Mouse (Mus musculus): ENCODE data around the gene Brat1.
A peak's percentile ranks its signal among the peaks of the same experiment; 100 is the strongest.
"Not testable (repeated sequence)": the region's sequence is repeated elsewhere in the genome, so short reads cannot be mapped to it uniquely, and the experiment has no call there.

Gene Brat1

GRCm38 (mm10) chr5:140704378-140705251 lies at the start of gene Brat1:
TSS of gene Brat1 (plus strand) at chr5:140705011.
- peak; percentile 99 for DNase-seq (ENCODE audit: low read depth, low spot score)

- DNase-seq (ENCODE audit: low read depth, low spot score), result peak; percentile 70
These were observed 45.1 kb upstream of the Brat1 start for GRCm38 (mm10) chr5:140659607-140660272.

DNA sequence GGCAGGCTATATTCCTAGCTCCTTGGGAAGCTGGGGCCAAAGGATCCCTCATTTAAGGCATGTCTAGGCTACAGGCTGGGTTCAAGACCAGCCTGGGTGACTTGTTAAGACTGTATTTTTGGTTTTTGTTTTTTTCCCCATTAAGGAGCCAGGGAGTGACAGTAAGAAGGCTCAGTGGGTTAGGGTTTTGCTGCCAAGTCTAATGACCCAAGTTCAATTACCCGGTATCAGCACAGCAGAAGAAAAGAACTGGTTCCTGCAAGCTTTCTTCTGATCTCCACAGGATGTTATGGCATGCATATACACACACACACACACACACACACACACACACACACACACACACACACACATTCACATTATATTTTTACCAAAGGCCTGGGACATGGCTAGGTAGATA lies 44.4 kb upstream of the Brat1 start:
- DNase-seq (ENCODE audit: low read depth, low spot score), result no peak

- DNase-seq (ENCODE audit: low read depth, low spot score), result no peak
These were observed 43.4 kb upstream of the Brat1 start for GRCm38 (mm10) chr5:140661427-140661826.

DNA sequence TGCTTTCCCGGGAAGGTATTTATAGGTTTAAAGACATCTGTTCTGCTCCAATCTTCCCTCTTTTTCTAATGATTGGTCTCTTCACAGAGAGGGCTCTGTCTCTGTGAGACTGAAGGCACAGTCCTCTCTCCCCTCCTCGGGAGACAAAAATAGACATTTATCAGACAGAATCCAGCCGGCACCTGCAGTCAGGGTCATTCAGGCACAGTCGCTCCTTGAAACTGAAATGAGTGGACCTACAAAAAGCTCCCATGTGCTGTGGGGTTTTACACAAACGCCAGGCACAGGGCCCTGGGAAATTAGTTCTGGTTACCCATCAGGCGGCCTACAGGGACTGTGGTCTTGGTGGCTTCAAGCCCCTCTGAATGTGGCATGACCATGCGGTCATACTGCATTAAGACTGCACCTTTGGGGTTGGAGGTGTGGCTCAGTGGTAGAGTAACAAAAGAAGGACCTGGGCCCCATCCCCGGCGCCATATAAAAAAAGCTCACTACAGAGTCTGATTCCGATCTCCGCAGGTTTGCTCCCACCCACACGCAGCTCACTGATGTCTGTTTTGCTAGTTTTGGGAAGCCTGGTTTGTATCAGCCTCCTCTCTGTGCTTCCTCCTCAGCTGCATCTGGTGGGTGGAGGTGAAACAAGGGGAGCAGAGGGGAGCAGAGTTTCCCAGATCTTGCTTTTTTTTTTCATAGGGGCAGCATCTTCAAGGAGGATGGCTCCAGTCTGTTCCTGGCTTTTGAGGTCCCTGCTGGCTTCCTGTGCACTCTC lies 42.8 kb upstream of the Brat1 start:
- no peak for DNase-seq (ENCODE audit: low read depth, low spot score)

- no peak for DNase-seq (ENCODE audit: low read depth, low spot score)
These were observed 41.8 kb upstream of the Brat1 start for GRCm38 (mm10) chr5:140662741-140663592.

DNA sequence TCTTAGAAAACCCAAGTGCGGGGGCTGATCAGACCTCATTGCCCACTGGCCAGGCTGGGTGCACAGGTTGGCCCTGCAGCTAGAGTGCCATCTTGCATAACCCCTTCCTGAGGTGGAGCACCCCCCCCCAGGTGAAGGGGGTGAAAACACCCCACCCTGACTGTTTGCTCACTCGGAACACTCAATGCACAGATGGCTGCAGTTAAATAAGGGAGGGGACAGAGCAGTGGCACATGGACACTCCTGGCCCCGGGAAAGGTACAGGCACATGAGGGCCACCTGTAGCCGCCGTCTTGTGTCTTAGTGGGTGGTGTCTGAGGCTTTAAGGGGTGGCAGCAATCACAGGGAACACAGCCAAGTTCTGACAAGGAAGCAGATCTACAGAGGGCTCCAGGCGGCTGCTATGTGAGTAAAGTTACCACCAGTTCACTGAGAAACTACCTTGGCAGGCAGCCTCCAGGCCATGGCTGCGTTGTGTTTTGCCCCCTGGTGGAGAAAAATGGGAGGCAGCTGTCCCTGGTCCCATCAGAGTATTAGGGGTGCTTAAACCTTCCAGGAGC lies 41.1 kb upstream of the Brat1 start:
- DNase-seq (ENCODE audit: low read depth, low spot score), result no peak

GRCm38 (mm10) chr5:140672115-140672514 lies 32.7 kb upstream of the Brat1 start:
- no peak for DNase-seq (ENCODE audit: low read depth, low spot score)

- not testable (repeated sequence) for DNase-seq (ENCODE audit: low read depth, low spot score)
These were observed 32.2 kb upstream of the Brat1 start for GRCm38 (mm10) chr5:140672603-140673002.

GRCm38 (mm10) chr5:140674036-140674435 lies 30.8 kb upstream of the Brat1 start:
- no peak for DNase-seq (ENCODE audit: low read depth, low spot score)

DNA sequence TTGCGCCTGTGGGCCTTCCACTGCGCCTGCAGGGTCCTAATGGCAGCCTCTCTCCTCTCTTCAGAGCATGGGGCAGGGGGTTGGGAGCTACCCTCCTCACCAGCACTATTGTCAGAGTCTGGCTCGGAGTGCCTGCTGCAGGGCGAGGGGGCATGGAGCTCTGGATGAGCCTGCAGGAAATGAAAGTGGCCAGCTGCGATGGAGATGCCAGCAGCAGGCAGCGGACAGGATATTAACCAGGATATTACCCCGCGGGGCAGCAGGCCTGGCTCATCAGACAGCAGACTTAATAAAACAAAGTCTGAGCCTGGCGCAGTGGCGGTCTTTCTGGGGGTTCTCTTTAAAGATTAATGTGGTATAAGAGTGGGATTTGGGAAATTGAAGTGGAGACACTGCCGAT lies 29.7 kb upstream of the Brat1 start:
- DNase-seq (ENCODE audit: low read depth, low spot score), result no peak

DNA sequence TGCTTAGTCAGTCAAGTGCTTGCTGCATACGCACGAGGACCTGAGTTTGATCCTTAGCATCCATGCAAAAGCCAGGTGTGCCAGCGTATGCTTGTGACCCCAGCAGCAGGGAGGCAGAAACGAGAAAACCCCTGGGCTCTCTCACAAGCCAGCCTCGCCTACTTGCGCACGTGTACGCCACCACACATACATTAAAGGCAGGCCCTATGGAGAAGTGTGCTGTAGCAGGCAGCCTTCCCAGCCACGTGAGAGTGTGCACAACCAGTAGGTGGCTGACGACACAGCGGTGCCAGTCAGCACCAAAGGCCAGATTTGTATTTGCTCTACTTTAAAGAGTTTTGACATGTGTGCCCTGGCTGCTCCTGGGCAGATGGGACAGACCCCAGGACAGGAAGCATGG lies 29.2 kb upstream of the Brat1 start:
- DNase-seq (ENCODE audit: low read depth, low spot score), result no peak

- no peak for DNase-seq (ENCODE audit: low read depth, low spot score)
These were observed 27.7 kb upstream of the Brat1 start for GRCm38 (mm10) chr5:140677137-140677536.

- DNase-seq (ENCODE audit: low read depth, low spot score), result no peak
These were observed 24.8 kb upstream of the Brat1 start for GRCm38 (mm10) chr5:140680051-140680450.

- no peak for DNase-seq (ENCODE audit: low read depth, low spot score)
These were observed 23.9 kb upstream of the Brat1 start for GRCm38 (mm10) chr5:140680950-140681349.

DNA sequence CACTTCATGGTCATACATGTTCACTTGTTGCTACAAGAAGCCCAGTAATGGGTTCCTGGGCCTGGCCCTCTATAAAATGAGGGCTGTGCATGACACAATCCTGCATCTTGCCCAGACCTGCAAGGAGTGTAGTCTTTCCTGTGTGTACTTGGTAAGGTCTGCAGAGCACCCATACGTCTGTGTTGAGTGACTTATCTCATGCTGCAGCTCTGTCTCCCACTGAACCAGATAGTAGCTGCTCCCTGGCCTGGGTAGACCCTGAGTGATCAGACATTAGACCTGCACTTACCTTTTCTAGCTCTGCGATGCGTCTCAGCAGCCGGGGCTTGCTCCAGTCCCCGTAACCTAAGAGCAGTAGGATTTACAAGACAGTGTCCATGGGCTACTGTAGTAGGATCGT lies 22.7 kb upstream of the Brat1 start:
- no peak for DNase-seq (ENCODE audit: low read depth, low spot score)

DNA sequence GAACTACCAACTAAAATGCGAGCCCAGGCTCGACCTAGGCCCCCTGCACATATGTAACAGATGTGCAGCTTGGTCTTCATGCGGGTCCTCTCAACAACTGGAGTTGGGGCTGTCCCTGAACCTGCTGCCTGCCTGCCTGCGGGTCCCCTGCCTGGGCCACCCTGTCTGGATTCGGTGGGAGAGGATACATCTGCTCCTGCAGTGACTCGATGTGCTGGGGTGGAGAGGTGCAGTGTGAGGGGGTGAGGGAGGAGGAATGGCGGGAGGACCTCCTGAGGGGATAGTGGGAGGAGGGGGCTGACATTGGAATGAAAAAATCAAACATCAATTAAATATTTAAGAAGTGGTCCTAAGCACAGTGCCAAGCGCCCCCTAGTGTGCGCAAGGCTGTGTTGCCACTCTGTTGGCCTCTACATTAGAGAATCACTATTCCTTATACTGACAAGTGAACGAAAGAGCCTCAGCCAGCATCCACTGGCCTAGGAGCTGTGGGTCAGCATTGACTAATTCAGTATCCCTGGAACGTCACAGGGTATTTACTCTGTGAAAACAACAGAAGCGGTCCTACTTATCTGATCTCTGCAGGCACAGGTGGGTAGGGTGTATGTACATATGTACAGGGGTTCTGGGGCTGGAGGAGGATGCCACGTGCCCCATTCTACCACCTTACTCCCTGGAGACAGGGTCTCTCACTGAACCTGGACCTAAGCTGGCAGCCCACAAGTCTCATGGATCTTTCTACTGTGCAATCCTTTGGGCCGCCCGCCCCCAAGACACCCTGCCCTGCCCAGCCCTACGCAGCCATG lies 20.3 kb upstream of the Brat1 start:
- DNase-seq (ENCODE audit: low read depth, low spot score), result no peak

- DNase-seq (ENCODE audit: low read depth, low spot score), result no peak
These were observed 16.4 kb upstream of the Brat1 start for GRCm38 (mm10) chr5:140688434-140688833.

DNA sequence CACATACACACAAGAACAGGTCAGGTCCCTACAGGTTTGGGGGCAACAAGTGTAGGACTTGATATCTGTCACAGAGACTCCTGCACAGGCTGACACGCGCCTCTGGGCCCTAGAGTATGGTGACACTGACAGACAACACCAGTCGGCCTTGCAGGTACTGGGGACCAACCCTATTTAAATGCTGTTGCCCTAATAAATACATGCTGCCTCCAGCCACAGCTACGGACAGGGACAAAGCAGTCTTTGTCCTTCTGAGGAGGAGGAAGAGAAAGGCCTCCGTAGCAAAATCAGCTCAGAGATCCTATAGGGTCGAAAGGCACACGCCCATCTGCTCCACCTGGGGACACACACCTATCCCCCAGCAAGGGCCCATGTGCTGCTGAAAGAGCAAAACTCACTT lies 8.8 kb upstream of the Brat1 start:
- no peak for DNase-seq (ENCODE audit: low read depth, low spot score)

DNA sequence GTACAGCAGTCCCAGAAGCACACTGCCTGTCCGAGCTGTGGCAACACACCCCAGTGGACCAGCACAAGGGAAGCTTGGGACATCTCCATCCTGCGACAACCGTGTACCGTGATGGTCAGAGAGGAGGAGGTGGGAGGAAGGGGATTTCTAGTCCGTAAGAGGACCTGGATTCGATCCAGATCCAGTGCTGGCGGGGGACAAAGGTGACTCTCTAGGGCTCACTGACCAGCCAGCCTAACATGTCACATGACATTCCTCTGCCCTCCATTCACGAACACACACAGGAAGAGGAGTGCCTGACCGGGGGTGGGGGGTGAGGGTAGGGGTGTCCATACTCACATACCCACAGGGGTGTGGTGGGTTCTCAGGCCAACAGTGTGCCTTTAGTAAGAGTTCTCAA lies 5.0 kb upstream of the Brat1 start:
- no peak for DNase-seq (ENCODE audit: low read depth, low spot score)
